Mouse (Mus musculus) MEL (cell line): ENCODE data around the gene Egf. TPM values are rescaled to one million over a fixed set of nuclear protein-coding genes. Genes with fewer than 3 reads are reported as not detected.

Experiments used
- DNase-seq: peaks from one replicate; pipeline ENCODE4 v3.0.0; 2011; ENCODE audit warnings: low read depth, low spot score
- H3K27ac ChIP-seq: 2 replicates; pipeline ENCODE4 v1.5.1; 2012; ENCODE audit warnings: low read depth, mild to moderate bottlenecking, control low read depth, low read length, moderate library complexity; ENCODE audit not compliant: control insufficient read depth
- H3K27me3 ChIP-seq, 2 experiments: fragments of 150-350 bp in 1 of 2; sonication (generic) in 1 of 2; 2 replicates each; pipeline ENCODE4 v1.6.1; 2012; ENCODE audit warnings: low read length in 2 of 2, mild to moderate bottlenecking in 2 of 2, improper control_type of control experiment in 1 of 2, moderate library complexity in 1 of 2; ENCODE audit not compliant: insufficient read depth in 2 of 2, control insufficient read depth in 1 of 2
- H3K36me3 ChIP-seq, 2 experiments: 2 replicates each; pipeline ENCODE4 v1.6.1; 2012 to 2014; ENCODE audit warnings: low read length in 2 of 2, improper control_type of control experiment in 1 of 2, inconsistent platforms in 1 of 2, mild to moderate bottlenecking in 1 of 2; ENCODE audit not compliant: insufficient read depth in 2 of 2, control insufficient read depth in 1 of 2
- H3K4me1 ChIP-seq, 2 experiments: fragments of 150-350 bp in 1 of 2; sonication (generic) in 1 of 2; 2 replicates each; pipeline ENCODE4 v1.6.1; 2012; ENCODE audit warnings: low read length in 2 of 2, improper control_type of control experiment in 1 of 2, mild to moderate bottlenecking in 1 of 2; ENCODE audit not compliant: insufficient read depth in 2 of 2, control insufficient read depth in 1 of 2
- H3K4me3 ChIP-seq, 2 experiments: fragments of 150-350 bp in 1 of 2; sonication (generic) in 1 of 2; 2 replicates each; pipeline ENCODE4 v1.5.1; 2012; ENCODE audit warnings: low read depth in 2 of 2, low read length in 2 of 2, mild to moderate bottlenecking in 2 of 2, moderate library complexity in 2 of 2, control low read depth in 1 of 2, improper control_type of control experiment in 1 of 2; ENCODE audit not compliant: control insufficient read depth in 1 of 2, insufficient read depth in 1 of 2
- H3K79me2 ChIP-seq: 2 replicates; pipeline ENCODE4 v1.6.1; 2012; ENCODE audit warnings: mild to moderate bottlenecking, low read length, moderate library complexity; ENCODE audit not compliant: control insufficient read depth, poor library complexity, insufficient read depth
- H3K9ac ChIP-seq: 2 replicates; pipeline ENCODE4 v1.6.1; 2012; ENCODE audit warnings: low read depth, mild to moderate bottlenecking, control low read depth, low read length, moderate library complexity; ENCODE audit not compliant: control insufficient read depth, poor library complexity, severe bottlenecking
- H3K9me3 ChIP-seq: fragments of 150-350 bp; sonication (generic); replicated peaks from 2 replicates; pipeline ENCODE4 v1.6.1; 2012; ENCODE audit warnings: mild to moderate bottlenecking, low read length, improper control_type of control experiment, moderate library complexity; ENCODE audit not compliant: insufficient read depth
- BHLHE40 ChIP-seq: IDR thresholded peaks from 2 replicates; pipeline ENCODE4 v1.6.1; 2012; ENCODE audit warnings: low read depth, mild to moderate bottlenecking, inconsistent platforms, low read length, improper control_type of control experiment, borderline replicate concordance
- CHD1 ChIP-seq: IDR thresholded peaks from 2 replicates; pipeline ENCODE4 v1.6.1; 2012; ENCODE audit warnings: low read depth, mild to moderate bottlenecking, inconsistent platforms, low read length, improper control_type of control experiment
- CHD2 ChIP-seq: IDR thresholded peaks from 2 replicates; pipeline ENCODE4 v1.6.1; 2011; ENCODE audit warnings: low read length, improper control_type of control experiment
- CTCF ChIP-seq, 3 experiments: IDR thresholded peaks in 2 of 3; conservative IDR thresholded peaks in 1 of 3; 2 replicates each; pipeline ENCODE4 v1.5.1; 2011 to 2012; ENCODE audit warnings: low read length in 3 of 3, low read depth in 2 of 3, mild to moderate bottlenecking in 2 of 3, improper control_type of control experiment in 1 of 3, inconsistent platforms in 1 of 3, mixed read lengths in 1 of 3, moderate library complexity in 1 of 3; ENCODE audit not compliant: control insufficient read depth in 1 of 3, insufficient read depth in 1 of 3, poor library complexity in 1 of 3, severe bottlenecking in 1 of 3
- E2F4 ChIP-seq: IDR thresholded peaks from 2 replicates; pipeline ENCODE4 v1.6.1; 2011; ENCODE audit warnings: low read depth, low read length, improper control_type of control experiment, borderline replicate concordance
- EP300 ChIP-seq, 2 experiments: IDR thresholded peaks; 2 replicates each; pipeline ENCODE4 v1.6.1; 2011; ENCODE audit warnings: improper control_type of control experiment in 2 of 2, low read length in 2 of 2, low read depth in 1 of 2, mild to moderate bottlenecking in 1 of 2
- GABPA ChIP-seq: IDR thresholded peaks from 2 replicates; pipeline ENCODE4 v1.6.1; 2012; ENCODE audit warnings: low read depth, mild to moderate bottlenecking, inconsistent platforms, low read length, improper control_type of control experiment, moderate library complexity
- JUND ChIP-seq: IDR thresholded peaks from 2 replicates; pipeline ENCODE4 v1.6.1; 2011; ENCODE audit warnings: low read depth, mild to moderate bottlenecking, improper control_type of control experiment, low read length
- MEF2A ChIP-seq: IDR thresholded peaks from 2 replicates; pipeline ENCODE4 v1.6.1; 2014; ENCODE audit warnings: low read depth, mild to moderate bottlenecking, inconsistent platforms, low read length, improper control_type of control experiment; ENCODE audit not compliant: poor library complexity, insufficient replicate concordance, severe bottlenecking; ENCODE audit errors: extremely low read depth
- MXI1 ChIP-seq: IDR thresholded peaks from 2 replicates; pipeline ENCODE4 v1.6.1; 2011; ENCODE audit warnings: mild to moderate bottlenecking, low read depth, low read length, improper control_type of control experiment
- MYC ChIP-seq: IDR thresholded peaks from 2 replicates; pipeline ENCODE4 v1.6.1; 2011; ENCODE audit warnings: low read depth, mild to moderate bottlenecking, low read length, improper control_type of control experiment, moderate library complexity
- POLR2A ChIP-seq, 2 experiments: IDR thresholded peaks; 2 replicates each; pipeline ENCODE4 v1.6.1; 2011 to 2012; ENCODE audit warnings: low read length in 2 of 2, mild to moderate bottlenecking in 2 of 2, control low read depth in 1 of 2, improper control_type of control experiment in 1 of 2, low read depth in 1 of 2, moderate library complexity in 1 of 2; ENCODE audit not compliant: control insufficient read depth in 1 of 2, insufficient read depth in 1 of 2, poor library complexity in 1 of 2
- POLR2AphosphoS2 ChIP-seq: IDR thresholded peaks from 2 replicates; pipeline ENCODE4 v1.6.1; 2011; ENCODE audit warnings: low read length, improper control_type of control experiment
- RAD21 ChIP-seq: IDR thresholded peaks from 2 replicates; pipeline ENCODE4 v1.6.1; 2011; ENCODE audit warnings: mild to moderate bottlenecking, low read depth, low read length, improper control_type of control experiment
- RCOR1 ChIP-seq: IDR thresholded peaks from 2 replicates; pipeline ENCODE4 v1.6.1; 2012; ENCODE audit warnings: low read depth, mild to moderate bottlenecking, inconsistent platforms, low read length, improper control_type of control experiment
- SIN3A ChIP-seq: IDR thresholded peaks from 2 replicates; pipeline ENCODE4 v1.6.1; 2012; ENCODE audit warnings: low read length, improper control_type of control experiment, inconsistent platforms
- SMC3 ChIP-seq: IDR thresholded peaks from 2 replicates; pipeline ENCODE4 v1.6.1; 2011; ENCODE audit warnings: low read depth, low read length, improper control_type of control experiment
- TAL1 ChIP-seq: IDR thresholded peaks from 2 replicates; pipeline ENCODE4 v1.6.1; 2012; ENCODE audit warnings: mild to moderate bottlenecking, inconsistent platforms, low read length, moderate library complexity, mixed read lengths
- TCF12 ChIP-seq: IDR thresholded peaks from 2 replicates; pipeline ENCODE4 v1.6.1; 2014; ENCODE audit warnings: low read depth, mild to moderate bottlenecking, inconsistent platforms, low read length, improper control_type of control experiment, moderate library complexity
- UBTF ChIP-seq: IDR thresholded peaks from 2 replicates; pipeline ENCODE4 v1.6.1; 2012; ENCODE audit warnings: low read depth, mild to moderate bottlenecking, inconsistent platforms, low read length, improper control_type of control experiment, moderate library complexity, borderline replicate concordance; ENCODE audit not compliant: insufficient read depth
- USF1 ChIP-seq: IDR thresholded peaks from 2 replicates; pipeline ENCODE4 v1.6.1; 2014; ENCODE audit warnings: low read depth, mild to moderate bottlenecking, inconsistent platforms, low read length, improper control_type of control experiment, moderate library complexity
- USF2 ChIP-seq, 2 experiments: IDR thresholded peaks; 2 replicates each; pipeline ENCODE4 v1.6.1; 2011 to 2012; ENCODE audit warnings: improper control_type of control experiment in 2 of 2, low read length in 2 of 2, borderline replicate concordance in 1 of 2, inconsistent platforms in 1 of 2, low read depth in 1 of 2, mild to moderate bottlenecking in 1 of 2; ENCODE audit not compliant: insufficient read depth in 1 of 2
- ZMIZ1 ChIP-seq: IDR thresholded peaks from 2 replicates; pipeline ENCODE4 v1.6.1; 2012; ENCODE audit warnings: low read depth, mild to moderate bottlenecking, inconsistent platforms, low read length, improper control_type of control experiment, moderate library complexity
- polyA plus RNA-seq, 2 experiments: library from polyadenylated mRNA; stranded (reverse) in 1 of 2; unstranded in 1 of 2; fragments of >175 nt in 1 of 2; fragments of >200 nt in 1 of 2; gene quantifications; 2 replicates each; pipeline versions ENCODE4 v1.2.1 to v1.2.4; 2012; ENCODE audit warnings: low replicate concordance in 2 of 2, low read depth in 1 of 2; ENCODE audit not compliant: insufficient read length in 2 of 2, insufficient read depth in 1 of 2, missing spikeins in 1 of 2
- total RNA-seq: library from RNA; depleted of rRNA; stranded (reverse); fragments of 300-350 nt; gene quantifications from 2 replicates; pipeline ENCODE4 v1.2.3, GENCODE M21; 2012

Egf gene
- total and polyA plus RNA-seq, 3 experiments = 1.5 to 3.1 TPM; not detected in 1

DNA sequence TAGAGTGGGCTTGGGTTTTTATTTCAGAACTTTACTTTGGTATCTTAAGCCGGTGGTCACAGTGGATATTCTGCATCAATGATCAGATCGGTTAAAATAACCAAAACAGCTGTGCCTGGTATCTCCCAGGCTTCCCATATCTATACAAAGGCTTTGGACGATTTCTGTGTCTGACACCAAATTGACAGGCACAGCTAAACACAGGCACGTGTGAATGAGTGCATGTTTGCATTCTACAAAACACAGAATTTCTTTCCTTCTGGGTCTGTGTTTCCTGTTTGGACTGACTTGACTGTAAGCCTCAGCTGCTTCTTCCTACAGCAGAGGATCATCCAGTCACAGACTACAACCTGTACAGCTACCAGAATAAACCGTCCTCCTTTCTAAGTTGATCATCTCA, 115.4 kb downstream of the Egf start:
- TF ChIP-seq MYC = no peak
- TF ChIP-seq GABPA = no peak
- TF ChIP-seq USF1 = no peak
- TF ChIP-seq JUND = no peak
- TF ChIP-seq POLR2AphosphoS2 = no peak
- no peak for TF ChIP-seq TCF12
- no peak for TF ChIP-seq UBTF
- no peak for TF ChIP-seq USF2 (IDR thresholded peaks at IDR 0.05; ENCODE audit: borderline replicate concordance in 1 of 2, insufficient read depth in 1 of 2, low read depth in 1 of 2, low read length in 2 of 2)
- TF ChIP-seq RCOR1 = no peak
- no peak for TF ChIP-seq CHD1
- no peak for TF ChIP-seq RAD21
- TF ChIP-seq E2F4 = no peak
- no peak for TF ChIP-seq BHLHE40
- TF ChIP-seq SIN3A = no peak
- TF ChIP-seq TAL1 = no peak
- TF ChIP-seq CHD2 = no peak
- no peak overlapping the region for H3K9ac ChIP-seq
- no peaks in the 10 kb centered on the region for H3K4me1 ChIP-seq
- no peak overlapping the region for H3K27ac ChIP-seq
- H3K27me3 ChIP-seq = no peaks in the 10 kb centered on the region
- H3K4me3 ChIP-seq = no peak overlapping the region
- no peak for DNase-seq
- no peaks in the 10 kb centered on the region for H3K79me2 ChIP-seq
- no peaks in the 10 kb centered on the region for H3K9me3 ChIP-seq
- no peaks in the 10 kb centered on the region; a peak in 1 of 4 replicates for H3K36me3 ChIP-seq

GRCm38 (mm10) chr3:129637446-129637845, 117.7 kb downstream of the Egf start:
- Histone ChIP-seq H3K36me3 (peaks cover 2 to 3% of the 10 kb centered on the region in 2 experiments; a peak in 2 of 4 replicates), H3K79me2 (no peaks in the 10 kb centered on the region), H3K27me3 (no peaks in the 10 kb centered on the region), H3K4me3 (no peak overlapping the region), H3K27ac (no peak overlapping the region), H3K4me1 (peaks cover 0 to 8% of the 10 kb centered on the region in 2 experiments; a peak in 1 of 4 replicates), H3K9me3 (no peaks in the 10 kb centered on the region), H3K9ac (no peak overlapping the region)
- TF ChIP-seq MEF2A = no peak
- TF ChIP-seq BHLHE40 = no peak
- TF ChIP-seq SMC3 = no peak
- no peak for TF ChIP-seq TAL1
- TF ChIP-seq MYC = no peak
- no peak for TF ChIP-seq MXI1
- no peak for TF ChIP-seq CTCF (IDR thresholded peaks at IDR 0.05 in 2 of 3, conservative IDR thresholded peaks at IDR 0.05 in 1 of 3; ENCODE audit: control insufficient read depth in 1 of 3, insufficient read depth in 1 of 3, low read depth in 2 of 3, low read length in 3 of 3, poor library complexity in 1 of 3, severe bottlenecking in 1 of 3)
- no peak for TF ChIP-seq ZMIZ1
- no peak for TF ChIP-seq CHD1
- TF ChIP-seq UBTF = no peak
- TF ChIP-seq GABPA = no peak
- no peak for TF ChIP-seq EP300 (IDR thresholded peaks at IDR 0.05; ENCODE audit: low read depth in 1 of 2, low read length in 2 of 2)
- TF ChIP-seq RCOR1 = no peak
- TF ChIP-seq JUND = no peak
- no peak for TF ChIP-seq POLR2A (IDR thresholded peaks at IDR 0.05; ENCODE audit: control insufficient read depth in 1 of 2, insufficient read depth in 1 of 2, low read depth in 1 of 2, low read length in 2 of 2, poor library complexity in 1 of 2)
- no peak for DNase-seq
